Mouse (Mus musculus) midbrain, embryonic 16.5 days (tissue): ENCODE measurements at regions not wholly inside any gene's neighbourhood (a gene's known extent, or its start where the extent isn't known, plus 50 kb on each side); places are given as distances from the start of the nearest gene placed in this dataset.
A peak's percentile ranks its signal among the peaks of the same experiment; 100 is the strongest.

Source experiments
- ATAC-seq: fragments of 200-750 bp; cut with Nextera tagmentation; 2 replicates; pipeline ENCODE4 v1.8.0; 2017; ENCODE audit warnings: moderate TSS enrichment
- H3K27ac ChIP-seq: fragments of 300-500 bp; sonication (generic); 2 replicates; pipeline ENCODE4 v1.5.1; 2014; ENCODE audit warnings: mild to moderate bottlenecking, low read length, mixed read lengths
- H3K27me3 ChIP-seq: fragments of 300-500 bp; sonication (generic); 2 replicates; pipeline ENCODE4 v1.6.1; 2014; ENCODE audit warnings: low read depth, low read length, mixed read lengths; ENCODE audit not compliant: control insufficient read depth, insufficient read depth
- H3K36me3 ChIP-seq: fragments of 300-500 bp; sonication (generic); 2 replicates; pipeline ENCODE4 v1.6.1; 2014; ENCODE audit warnings: mild to moderate bottlenecking, low read length, moderate library complexity, mixed read lengths; ENCODE audit not compliant: control insufficient read depth, insufficient read depth
- H3K4me1 ChIP-seq: fragments of 300-500 bp; sonication (generic); 2 replicates; pipeline ENCODE4 v1.6.1; 2014; ENCODE audit warnings: mild to moderate bottlenecking, low read length, mixed read lengths; ENCODE audit not compliant: control insufficient read depth, insufficient read depth
- H3K4me2 ChIP-seq: fragments of 300-500 bp; sonication (generic); 2 replicates; pipeline ENCODE4 v1.6.1; 2014; ENCODE audit warnings: mild to moderate bottlenecking, low read length, mixed read lengths
- H3K4me3 ChIP-seq: fragments of 300-500 bp; sonication (generic); 2 replicates; pipeline ENCODE4 v1.5.1; 2014; ENCODE audit warnings: low read depth, mild to moderate bottlenecking, low read length, moderate library complexity, mixed read lengths
- H3K9ac ChIP-seq: fragments of 300-500 bp; sonication (generic); 2 replicates; pipeline ENCODE4 v1.6.1; 2014; ENCODE audit warnings: low read depth, low read length, mixed read lengths
- H3K9me3 ChIP-seq: fragments of 300-500 bp; sonication (generic); replicated peaks from 2 replicates; pipeline ENCODE4 v1.6.1; 2014; ENCODE audit warnings: mild to moderate bottlenecking, low read length, mixed read lengths; ENCODE audit not compliant: control insufficient read depth, poor library complexity, severe bottlenecking
- WGBS: fragments of 180-500 bp; shearing (Covaris S2); extraction: QIAGEN DNeasy Blood & Tissue Kit; methylation state at CpG from one replicate; pipeline ENCODE4 v1.1.7; 2014; 5-methylcytosine and 5-hydroxymethylcytosine counted together

- H3K4me1 ChIP-seq = peaks cover 2% of the 10 kb centered on the region; the same call in 1 of the 2 replicates
- no peak overlapping the region for H3K27ac ChIP-seq
- peak; percentile 88 for ATAC-seq
- H3K4me2 ChIP-seq = peak overlapping the region; percentile 28
- no peaks in the 10 kb centered on the region for H3K9me3 ChIP-seq
- no peaks in the 10 kb centered on the region for H3K36me3 ChIP-seq
- H3K9ac ChIP-seq = no peak overlapping the region
- WGBS = 28% methylated on average over 15 of the region's 15 CpGs
- H3K27me3 ChIP-seq = peaks cover 4% of the 10 kb centered on the region
- H3K4me3 ChIP-seq = no peak overlapping the region
Measured at GRCm38 (mm10) chr7:68593344-68594016, 155.6 kb downstream of the Arrdc4 start.

- Histone ChIP-seq H3K36me3 (no peaks in the 10 kb centered on the region), H3K9me3 (no peaks in the 10 kb centered on the region), H3K4me3 (no peak overlapping the region), H3K27ac (no peak overlapping the region), H3K9ac (no peak overlapping the region), H3K4me2 (no peak overlapping the region), H3K27me3 (peaks cover 3% of the 10 kb centered on the region; the same call in 1 of the 2 replicates), H3K4me1 (peaks cover 4% of the 10 kb centered on the region; the same call in 1 of the 2 replicates)
- ATAC-seq = no peak
- WGBS = 48% methylated on average over 13 of the region's 13 CpGs
Measured at GRCm38 (mm10) chr7:68582540-68583325, 166.3 kb downstream of the Arrdc4 start.

GRCm38 (mm10) chr7:68580650-68581049, 168.4 kb downstream of the Arrdc4 start:
- peaks cover 4% of the 10 kb centered on the region; the same call in 1 of the 2 replicates for H3K4me1 ChIP-seq
- no peak overlapping the region for H3K4me2 ChIP-seq
- 45% methylated on average over 4 of the region's 4 CpGs for WGBS
- no peak overlapping the region for H3K9ac ChIP-seq
- no peak overlapping the region for H3K27ac ChIP-seq
- H3K27me3 ChIP-seq = peaks cover 3% of the 10 kb centered on the region; the same call in 1 of the 2 replicates
- no peak for ATAC-seq
- no peaks in the 10 kb centered on the region for H3K9me3 ChIP-seq
- no peaks in the 10 kb centered on the region for H3K36me3 ChIP-seq
- H3K4me3 ChIP-seq = no peak overlapping the region

GRCm38 (mm10) chr7:68579666-68580065, 169.4 kb downstream of the Arrdc4 start:
- Histone ChIP-seq H3K36me3 (no peaks in the 10 kb centered on the region), H3K9ac (no peak overlapping the region; the same call in 1 of the 2 replicates), H3K27ac (no peak overlapping the region), H3K4me3 (peak overlapping the region; percentile 19), H3K4me1 (peaks cover 4% of the 10 kb centered on the region; the same call in 1 of the 2 replicates), H3K27me3 (peaks cover 3% of the 10 kb centered on the region; the same call in 1 of the 2 replicates), H3K9me3 (no peaks in the 10 kb centered on the region), H3K4me2 (peak overlapping the region; percentile 51)
- WGBS = 11% methylated on average over 10 of the region's 10 CpGs
- peak; percentile 85; the same call in 1 of the 2 replicates for ATAC-seq

GRCm38 (mm10) chr7:68579216-68579615, 169.8 kb downstream of the Arrdc4 start:
- Histone ChIP-seq H3K27ac (no peak overlapping the region), H3K27me3 (peaks cover 3% of the 10 kb centered on the region; the same call in 1 of the 2 replicates), H3K4me3 (no peak overlapping the region), H3K4me2 (no peak overlapping the region), H3K9ac (no peak overlapping the region), H3K36me3 (no peaks in the 10 kb centered on the region), H3K9me3 (no peaks in the 10 kb centered on the region), H3K4me1 (peaks cover 4% of the 10 kb centered on the region; the same call in 1 of the 2 replicates)
- no peak for ATAC-seq
- 52% methylated on average over 8 of the region's 8 CpGs for WGBS

- Histone ChIP-seq H3K4me1 (no peaks in the 10 kb centered on the region; the same call in 1 of the 2 replicates), H3K9me3 (no peaks in the 10 kb centered on the region), H3K9ac (no peak overlapping the region), H3K36me3 (no peaks in the 10 kb centered on the region), H3K27me3 (no peaks in the 10 kb centered on the region), H3K4me2 (no peak overlapping the region), H3K4me3 (no peak overlapping the region), H3K27ac (no peak overlapping the region)
- no peak for ATAC-seq
- WGBS = 33% methylated on average over 4 of the region's 4 CpGs
Measured at GRCm38 (mm10) chr7:68571315-68571714, 177.7 kb downstream of the Arrdc4 start.

GRCm38 (mm10) chr7:68568127-68568510, 180.9 kb downstream of the Arrdc4 start:
- Histone ChIP-seq H3K4me3 (no peak overlapping the region), H3K27me3 (no peaks in the 10 kb centered on the region), H3K4me2 (no peak overlapping the region), H3K36me3 (no peaks in the 10 kb centered on the region), H3K4me1 (no peaks in the 10 kb centered on the region; the same call in 1 of the 2 replicates), H3K9me3 (no peaks in the 10 kb centered on the region), H3K9ac (no peak overlapping the region), H3K27ac (no peak overlapping the region)
- 89% methylated on average over 9 of the region's 9 CpGs for whole genome bisulfite sequencing
- ATAC-seq = no peak

- Histone ChIP-seq H3K4me3 (no peak overlapping the region), H3K4me2 (no peak overlapping the region), H3K27me3 (no peaks in the 10 kb centered on the region), H3K4me1 (no peaks in the 10 kb centered on the region; the same call in 1 of the 2 replicates), H3K9me3 (no peaks in the 10 kb centered on the region), H3K9ac (no peak overlapping the region), H3K36me3 (no peaks in the 10 kb centered on the region), H3K27ac (no peak overlapping the region)
- ATAC-seq = no peak
- 90% methylated on average over 3 of the region's 3 CpGs for WGBS
Measured at GRCm38 (mm10) chr7:68567452-68568126, 181.5 kb downstream of the Arrdc4 start.
